Mouse (Mus musculus) spleen, postnatal 36 days (tissue): Measurements from ENCODE around the gene Colgalt1.

Source experiments
- DNase-seq, 2 experiments: peaks; one replicate each; pipeline ENCODE4 v3.0.0; 2022; ENCODE audit warnings: low spot score in 2 of 2, mixed read lengths in 1 of 2

Colgalt1 gene

DNA sequence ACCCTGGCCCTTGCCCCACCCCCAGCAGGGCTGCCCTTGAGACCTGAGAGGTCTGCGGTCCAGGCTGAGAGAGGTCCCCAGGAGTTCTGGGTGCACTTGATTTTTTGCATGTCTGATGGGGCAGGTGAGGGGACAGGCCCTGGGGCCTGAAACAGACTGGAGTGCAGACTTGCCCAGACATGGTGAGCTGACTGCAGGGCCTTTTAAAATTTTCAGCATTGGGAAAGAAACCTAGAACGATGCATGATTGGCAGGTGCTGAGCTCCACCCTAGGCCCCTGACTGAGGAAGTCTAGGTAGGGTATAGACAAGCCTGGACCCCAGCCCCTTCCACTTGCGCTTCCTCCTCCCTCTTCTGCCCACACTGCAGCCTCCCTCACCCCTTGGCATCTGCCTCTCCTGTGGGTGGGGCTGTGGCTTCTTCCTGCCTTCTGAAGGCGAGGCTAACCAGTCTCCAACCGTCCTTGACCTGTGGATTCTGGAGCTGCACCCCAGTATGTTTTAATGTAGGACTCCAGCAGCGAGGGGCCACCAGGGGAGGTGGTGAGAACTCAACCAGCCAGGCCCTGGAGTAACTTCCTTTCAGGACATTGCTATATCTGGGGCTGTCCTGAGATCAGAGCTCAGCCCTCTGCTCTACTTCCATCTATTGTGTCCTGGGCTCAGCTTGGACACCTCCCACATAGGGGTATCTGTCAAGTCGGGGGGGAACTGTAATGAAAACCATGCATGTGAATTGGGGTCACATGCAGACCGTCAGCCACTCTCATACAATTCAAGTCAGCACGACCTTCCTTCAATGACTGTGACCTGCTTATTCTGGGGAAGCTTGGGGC lies 16.7 kb downstream of the Colgalt1 start:
- no peak for DNase-seq

DNA sequence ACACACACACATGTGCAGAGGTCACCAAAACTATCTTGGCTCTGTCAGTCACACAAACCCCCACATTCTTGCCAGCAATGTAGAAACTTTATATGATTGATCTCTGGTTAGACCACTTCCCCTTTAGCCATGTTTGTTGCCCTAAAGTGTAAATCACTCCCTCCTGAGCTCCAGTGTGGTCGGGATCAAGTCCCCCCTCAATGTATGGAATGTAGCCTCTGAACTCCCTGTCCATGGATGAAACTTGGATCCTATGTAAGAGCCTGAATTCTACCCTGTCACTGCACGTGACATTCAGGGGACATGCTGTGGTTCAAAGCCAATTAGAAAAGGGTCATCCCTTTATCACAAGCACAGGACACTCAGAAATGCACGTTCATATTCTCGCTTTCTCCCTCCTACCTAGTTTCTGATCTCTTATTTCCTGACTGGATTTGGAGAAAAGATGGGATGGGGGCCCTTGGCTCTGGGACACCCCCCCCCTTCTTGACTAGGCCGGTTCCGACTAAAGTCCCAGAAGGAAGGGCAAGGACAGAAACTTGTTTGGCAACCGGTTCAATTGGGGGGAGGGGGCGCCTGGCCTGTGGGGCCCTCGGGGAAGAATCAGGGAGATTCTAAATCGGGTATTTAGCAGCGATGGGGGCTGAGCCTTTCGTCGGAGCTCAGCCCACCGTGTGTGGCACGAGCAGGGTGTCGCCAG lies 17.7 kb downstream of the Colgalt1 start:
- DNase-seq: no peak

DNA sequence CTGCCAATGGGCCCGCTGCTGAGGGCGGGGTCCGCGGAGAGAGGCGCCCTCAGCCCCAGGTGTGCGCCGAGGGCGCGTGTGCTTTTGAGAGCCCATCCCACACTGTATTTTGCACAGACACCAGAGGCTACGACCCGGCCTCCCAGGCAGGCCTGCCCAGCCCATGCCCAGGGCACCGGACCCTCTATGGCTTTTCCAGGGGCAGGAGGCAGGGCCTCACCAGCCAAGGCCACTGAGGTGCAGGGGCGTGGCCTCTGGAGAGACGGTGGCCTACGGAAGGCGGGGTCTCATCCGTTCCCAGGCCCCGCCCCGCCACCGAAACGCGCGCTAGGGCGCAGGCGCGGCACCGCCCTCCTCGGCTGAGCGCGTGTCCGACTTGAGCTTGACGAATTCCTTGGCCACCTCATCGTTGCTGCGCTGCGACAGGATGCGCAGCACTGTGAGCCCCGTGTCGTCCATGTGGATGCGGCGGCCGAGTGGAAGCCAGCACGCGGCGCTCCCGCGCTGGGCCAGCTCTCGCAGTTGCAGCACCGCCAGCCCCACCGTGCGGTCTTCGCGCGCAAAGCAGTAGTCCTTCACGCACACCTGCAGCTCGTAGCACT lies 18.4 kb downstream of the Colgalt1 start:
- DNase-seq: peak; percentile 91 to 92

DNA sequence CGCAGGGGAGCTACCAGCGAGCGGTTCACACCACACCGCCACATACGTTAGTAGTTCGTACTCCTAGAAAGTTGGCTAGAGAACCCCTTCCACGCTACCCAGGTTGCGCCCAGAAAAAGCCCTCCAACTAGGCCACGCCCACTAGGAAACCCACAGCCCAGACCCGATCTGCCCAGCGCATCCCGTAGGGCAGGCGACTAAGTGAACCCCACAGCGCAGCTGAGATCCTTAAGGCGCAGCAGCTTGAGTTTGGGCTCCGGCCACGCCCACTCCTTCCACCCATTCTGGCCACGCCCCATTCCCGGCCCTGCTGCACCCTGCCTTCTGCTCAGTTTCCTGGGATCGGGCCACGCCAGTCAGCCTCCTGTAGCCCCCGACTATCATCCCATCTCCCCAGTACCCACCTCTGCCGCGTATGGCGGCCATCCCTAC lies 19.0 kb downstream of the Colgalt1 start:
- peak; percentile 40 to 60 for DNase-seq

DNA sequence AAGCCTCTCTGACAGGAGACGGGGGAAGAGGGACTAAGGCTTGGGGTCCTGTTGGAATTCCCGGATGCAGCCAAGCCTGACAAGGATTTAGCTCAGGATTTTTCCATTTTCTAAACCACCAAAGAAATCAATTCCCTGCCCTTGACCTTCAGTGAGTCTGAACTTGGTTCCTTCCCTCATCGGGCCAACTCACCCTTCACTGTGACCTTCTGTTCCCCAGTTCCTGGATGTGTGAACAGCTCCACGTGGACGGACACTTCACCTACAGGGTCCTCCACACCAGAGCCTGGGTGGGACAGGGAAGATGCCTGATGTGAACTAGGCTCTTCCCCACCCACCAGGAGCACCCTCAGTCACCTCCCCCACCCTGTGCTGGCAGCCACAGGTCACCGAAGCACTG lies 20.0 kb downstream of the Colgalt1 start:
- DNase-seq: no peak

DNA sequence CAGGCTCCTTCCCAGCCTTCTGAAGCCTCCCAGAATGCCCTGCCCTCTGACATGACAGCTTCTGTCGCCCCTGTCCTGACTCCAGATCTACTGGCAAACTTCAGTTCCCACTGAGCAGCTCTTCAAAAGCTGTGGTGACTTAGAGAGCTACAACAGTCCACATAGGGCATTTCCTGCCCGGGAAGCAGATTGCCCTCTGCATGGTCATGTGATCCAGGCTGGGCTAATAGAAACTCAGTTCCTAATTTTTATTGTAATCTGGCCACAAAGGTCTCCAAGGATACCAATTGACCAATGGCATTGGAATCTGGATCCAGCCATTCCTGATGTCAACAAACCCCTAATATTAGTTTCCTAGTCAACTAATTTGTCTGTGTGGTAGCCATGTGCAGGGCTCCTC lies 21.1 kb downstream of the Colgalt1 start:
- DNase-seq: no peak

DNA sequence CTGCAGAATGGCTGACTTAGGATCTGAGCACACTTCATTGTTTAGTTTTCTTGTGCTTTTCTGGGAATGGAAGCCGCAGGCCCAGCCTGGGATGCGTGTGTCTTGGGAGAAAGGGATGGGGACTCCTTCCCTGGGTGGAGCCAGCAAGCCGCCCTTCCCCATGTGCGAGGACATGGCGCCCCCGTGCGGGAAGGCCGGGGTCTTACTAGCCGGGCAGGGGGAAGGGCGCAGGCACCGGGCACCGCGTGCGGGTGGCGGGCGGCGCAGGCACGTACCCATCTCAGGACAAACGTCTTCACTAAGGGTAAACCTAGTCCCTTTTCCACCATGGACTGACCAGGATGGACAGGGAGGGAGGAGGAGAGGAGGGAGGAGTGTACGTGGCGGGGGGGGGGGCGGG lies 22.4 kb downstream of the Colgalt1 start:
- DNase-seq: peak; percentile 73 to 74

DNA sequence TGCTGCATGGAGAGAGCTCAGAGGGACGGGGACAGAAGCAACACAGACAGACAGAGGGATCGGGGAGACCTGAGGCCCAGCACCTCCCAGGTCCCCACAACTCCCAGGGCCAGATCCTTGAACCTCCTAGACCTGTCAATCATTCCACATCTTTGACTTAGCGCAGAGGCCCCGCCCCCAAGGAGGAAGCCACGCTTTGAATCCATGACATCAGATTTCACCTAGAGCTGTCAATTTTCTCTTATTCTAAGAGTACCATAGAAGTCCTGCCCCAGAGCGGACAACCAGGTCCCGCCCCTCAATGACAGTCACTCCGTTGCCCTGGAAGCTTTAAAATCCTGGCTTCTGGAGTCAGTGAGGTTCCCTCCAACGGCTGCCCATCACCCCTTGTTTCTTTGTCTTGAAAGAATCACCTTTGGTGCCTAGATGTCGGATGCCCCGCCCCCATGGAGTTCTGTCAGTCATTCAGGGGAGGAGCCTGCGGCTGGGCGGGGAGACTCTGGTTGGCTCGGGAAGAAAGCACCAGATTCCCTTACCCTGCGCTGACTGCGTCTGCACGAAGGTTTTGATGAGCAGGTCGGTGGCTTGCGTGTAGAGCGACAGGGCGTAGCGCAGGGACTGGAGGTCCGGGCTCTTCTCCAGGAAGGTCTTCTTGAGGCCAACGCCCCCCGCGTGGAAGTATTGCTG lies 23.3 kb downstream of the Colgalt1 start:
- peak; percentile 61 to 65 for DNase-seq

DNA sequence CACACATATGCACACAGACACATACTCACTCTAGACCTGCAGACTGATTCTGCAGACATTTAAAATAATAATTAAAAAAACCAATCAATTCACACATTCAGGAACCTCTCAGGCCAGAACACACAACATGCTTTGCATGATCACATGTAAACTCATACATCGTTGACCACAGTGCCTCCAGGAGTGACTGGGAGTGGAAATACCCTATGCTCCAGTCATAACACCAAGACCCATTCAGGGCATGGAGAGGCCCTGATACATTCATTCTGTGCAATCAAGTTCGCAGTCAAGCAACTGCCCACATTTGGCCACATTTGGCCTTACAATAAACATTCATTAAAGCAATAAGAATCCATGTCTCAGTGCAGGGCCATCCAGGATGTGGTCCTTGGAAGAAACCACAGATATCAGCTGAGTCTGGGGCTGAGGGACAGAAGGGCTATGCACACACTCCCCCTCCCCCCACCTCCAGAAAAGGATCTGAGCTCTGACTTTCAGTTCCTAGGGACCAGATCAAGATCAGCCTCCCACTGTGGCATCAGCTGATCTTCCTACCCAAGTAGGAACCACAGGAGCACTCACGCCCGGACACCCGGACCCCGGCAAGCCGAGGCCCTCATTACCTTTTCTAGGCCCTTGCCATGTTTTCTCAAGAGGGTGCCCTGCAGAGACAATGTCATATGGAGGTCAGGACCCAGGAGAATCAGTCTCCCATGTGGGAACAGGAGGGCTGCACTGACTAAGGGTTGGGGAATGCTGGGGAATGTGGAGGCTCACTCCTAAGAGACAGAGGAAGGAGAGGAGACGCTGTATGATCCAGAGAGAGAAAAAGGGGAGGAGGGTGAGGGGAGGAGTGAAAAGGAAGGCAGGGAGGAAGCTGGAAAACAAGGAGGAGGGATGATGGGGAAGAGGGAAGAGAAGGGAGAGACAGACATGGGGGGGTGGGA lies 26.6 kb downstream of the Colgalt1 start:
- no peak for DNase-seq

DNA sequence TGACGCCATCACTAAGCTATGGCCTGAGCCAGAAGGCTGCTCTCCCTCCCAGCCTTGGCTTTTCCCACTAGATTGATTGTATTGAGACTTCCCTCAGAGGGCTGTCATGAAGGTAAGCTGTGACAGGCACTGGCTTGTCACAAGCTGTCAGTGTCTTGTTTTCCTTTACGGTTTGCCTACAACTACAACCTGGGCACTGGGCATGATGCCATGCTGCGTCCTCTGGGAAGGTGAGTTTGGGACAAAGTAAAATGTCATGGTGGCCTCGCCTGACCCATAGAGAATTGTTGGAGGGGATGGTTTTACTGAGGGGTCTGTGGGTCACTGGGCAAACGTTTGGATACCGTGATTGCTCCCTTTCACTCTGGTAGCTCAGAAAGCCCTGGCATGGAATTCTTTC lies 27.5 kb downstream of the Colgalt1 start:
- no peak for DNase-seq

DNA sequence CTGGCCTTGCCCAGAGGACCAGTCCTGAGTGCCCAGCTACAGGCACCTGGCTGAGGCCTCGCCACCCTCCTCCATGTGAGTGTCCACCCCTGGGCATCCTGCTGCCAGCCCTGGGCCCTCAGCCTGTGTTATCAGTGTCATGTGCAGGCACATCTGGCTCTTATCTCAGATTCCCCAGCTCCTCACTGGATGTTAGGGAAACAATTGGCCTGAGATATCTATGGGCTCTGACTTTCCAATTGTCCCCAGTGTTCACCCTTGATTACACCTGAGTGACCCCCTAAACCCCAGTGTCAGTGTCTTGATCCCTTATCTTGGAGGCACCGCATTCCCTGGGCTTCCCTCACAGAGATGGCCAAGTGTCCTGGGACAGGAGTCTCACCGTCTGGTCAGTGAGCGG lies 28.5 kb downstream of the Colgalt1 start:
- DNase-seq: no peak

DNA sequence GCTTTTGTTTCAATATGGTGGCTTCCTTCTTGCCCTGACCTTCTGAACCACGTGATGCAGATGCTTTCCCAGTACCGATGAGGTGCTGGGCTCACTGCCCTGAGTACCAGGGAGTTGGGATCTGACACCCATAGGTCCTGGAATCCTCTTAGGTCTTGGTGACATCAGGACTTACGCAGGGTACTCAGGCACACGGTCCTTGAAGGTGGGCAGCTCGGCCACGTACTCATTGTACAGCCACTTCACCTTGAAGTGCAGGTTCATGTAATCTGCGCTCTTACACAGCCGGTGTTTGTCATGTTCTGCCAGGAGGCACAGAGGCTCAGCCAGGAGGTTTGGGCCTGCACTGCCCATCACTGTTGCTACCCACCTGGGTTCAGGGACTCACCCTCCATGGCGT lies 34.7 kb downstream of the Colgalt1 start:
- DNase-seq: no peak

DNA sequence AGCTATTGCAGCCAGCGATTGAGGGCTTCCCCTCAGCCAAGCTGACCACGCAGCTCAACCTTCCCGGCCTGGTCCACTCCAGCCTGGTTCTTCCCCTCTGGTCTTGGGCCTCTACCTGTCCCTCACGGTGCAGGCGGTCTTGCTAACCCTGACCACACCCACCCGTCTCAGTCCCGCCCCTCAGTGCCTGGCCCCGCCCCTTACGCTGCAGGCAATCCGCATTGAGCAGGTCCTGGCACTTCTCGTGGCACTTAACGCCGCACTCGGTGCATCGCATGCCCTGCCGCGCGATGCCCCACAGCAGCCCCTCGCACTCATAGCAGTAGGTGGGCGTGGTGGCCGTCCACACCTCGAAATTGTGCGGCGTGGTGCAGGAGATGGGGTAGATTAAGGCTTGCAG lies 43.8 kb downstream of the Colgalt1 start:
- DNase-seq: no peak

DNA sequence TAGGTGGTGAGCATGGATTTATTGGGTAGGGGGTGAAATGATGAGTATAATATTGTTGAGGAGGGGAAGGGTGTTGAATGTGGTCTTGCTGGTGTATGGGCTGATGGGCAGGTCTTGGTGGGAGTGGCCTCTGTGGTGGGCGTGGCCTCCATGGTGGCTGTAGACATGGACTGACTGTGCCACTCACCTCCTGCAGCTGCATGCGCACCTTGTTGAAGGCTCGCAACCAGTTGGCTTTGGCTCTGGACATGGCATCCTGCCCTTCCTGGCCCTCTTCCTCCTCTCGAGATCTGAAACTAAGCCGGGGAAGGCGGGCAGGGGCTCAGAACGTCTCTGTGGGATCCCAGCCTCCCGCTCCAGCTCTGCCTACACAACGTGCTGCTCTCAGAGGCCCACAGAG lies 47.0 kb downstream of the Colgalt1 start:
- no peak for DNase-seq

DNA sequence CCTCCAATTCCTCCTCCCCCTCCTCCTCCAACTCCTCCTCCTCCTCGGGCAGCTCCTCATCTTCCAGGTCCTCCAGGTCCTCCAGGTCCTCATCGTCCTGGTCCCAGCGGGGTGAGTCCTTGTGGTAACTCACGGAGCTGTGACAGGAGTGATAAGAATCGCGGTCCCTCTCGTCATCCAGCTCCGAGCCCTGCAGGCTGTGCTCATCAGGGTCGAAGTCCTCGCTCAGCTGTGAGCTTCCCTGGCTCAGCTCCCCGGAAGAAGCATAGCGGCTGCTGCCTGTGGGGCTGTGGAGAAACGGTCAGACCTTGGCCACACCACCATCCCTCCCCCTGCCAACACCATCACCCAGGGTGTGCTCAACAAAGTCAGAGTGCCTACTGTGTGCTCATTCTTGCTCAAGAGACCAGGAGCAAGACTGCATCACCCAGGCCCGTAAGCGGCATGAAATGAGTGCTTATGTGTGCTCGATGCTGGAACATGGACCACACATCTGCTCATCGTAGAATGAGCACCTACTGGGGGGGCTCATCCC lies 47.8 kb downstream of the Colgalt1 start:
- DNase-seq: no peak

DNA sequence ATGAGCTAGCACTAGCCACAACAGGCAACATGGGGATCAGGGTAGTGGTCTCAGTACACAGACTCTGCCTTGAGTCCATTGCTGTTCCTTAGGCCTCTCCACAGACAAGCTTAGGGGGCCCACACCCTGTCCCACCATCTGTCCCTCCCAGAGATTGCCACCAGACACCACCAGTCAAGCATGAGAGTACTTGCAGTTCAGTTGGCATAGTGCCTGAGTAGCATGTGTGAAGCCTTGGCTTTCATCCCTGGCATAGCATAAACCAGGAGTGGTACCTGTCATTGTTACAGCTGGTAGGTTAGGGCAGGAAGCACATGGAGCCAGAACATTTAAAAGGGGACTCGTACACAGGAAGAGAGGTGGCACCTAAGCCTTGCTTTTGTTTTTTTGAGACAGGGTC lies 49.0 kb downstream of the Colgalt1 start:
- no peak for DNase-seq

DNA sequence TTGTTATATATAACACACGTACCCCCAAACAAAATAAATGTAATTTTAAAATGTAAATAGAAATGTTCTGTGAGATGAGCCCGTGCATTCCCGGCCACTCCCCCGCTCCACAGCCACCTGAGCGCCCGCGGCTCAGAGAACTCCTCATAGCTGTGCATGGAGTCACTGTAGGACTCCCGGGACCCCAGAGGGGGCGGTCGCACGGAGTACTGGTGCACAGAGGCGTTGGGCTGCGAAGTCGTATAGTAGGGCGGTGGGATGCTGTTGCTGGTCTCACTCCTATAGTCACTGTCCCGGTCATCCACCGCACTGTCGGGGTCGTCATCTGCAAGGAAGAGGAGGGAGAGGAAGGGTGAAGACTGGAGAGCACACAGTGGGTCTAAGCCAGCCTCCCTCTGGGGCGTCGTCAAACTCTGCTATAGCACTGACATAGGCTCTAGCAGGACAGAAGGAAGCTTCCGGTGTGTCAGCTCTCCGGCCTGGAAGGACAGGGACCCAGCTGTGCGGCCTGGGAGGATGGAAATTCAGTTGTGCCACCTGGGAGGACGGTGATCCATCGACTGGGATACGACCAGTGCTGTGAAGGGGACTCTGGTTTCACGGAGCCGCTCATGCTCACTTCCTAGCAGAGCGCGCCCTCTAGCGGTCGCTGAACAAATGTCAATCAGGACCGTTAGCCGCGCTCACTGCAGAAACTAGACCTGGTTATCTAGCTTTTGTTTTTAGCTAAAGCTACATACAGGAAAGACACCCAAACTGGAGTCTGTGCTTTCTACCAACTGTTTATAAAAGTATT lies 49.7 kb downstream of the Colgalt1 start:
- DNase-seq: peak; percentile 68 to 76

DNA sequence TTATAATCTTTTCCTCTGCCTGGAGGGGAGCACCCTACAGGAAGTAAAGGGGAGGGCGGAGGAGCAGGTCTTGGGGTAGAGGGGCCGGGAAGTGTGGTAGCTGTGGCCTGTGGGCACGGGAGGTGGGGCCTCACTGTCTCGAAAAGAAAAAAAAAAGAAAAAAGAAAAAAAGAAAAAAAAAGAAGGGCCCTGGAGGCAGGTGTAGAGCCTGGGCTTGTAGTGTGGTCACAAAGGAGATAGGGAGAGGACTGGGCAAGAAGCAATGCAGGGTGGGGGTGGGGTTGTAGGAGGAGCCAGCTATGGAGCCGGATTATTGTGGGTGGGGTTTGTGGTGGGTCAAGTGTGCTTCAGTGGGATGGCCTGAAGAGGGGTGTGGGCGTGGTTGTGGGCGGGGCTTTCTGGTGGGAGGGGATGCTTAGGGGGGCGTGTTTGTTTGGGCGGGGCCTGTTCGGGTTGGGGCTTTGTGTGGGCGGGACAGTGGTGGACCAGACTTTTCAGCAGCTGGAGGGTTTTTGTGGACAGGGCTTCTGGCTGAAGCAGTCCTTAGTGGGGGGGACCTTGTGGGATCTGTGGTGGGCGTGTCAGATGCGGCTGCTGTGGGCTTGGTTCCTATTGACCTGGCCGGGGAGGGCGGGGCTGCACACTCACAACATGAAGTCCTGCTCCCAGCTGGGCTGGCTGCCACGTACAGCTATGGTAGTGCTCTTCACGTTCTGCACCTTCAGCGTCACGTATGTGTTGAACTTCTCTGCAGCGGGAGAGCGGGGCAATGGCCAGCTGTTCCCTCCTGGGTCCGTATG lies 54.7 kb downstream of the Colgalt1 start:
- peak; percentile 53 to 64 for DNase-seq

DNA sequence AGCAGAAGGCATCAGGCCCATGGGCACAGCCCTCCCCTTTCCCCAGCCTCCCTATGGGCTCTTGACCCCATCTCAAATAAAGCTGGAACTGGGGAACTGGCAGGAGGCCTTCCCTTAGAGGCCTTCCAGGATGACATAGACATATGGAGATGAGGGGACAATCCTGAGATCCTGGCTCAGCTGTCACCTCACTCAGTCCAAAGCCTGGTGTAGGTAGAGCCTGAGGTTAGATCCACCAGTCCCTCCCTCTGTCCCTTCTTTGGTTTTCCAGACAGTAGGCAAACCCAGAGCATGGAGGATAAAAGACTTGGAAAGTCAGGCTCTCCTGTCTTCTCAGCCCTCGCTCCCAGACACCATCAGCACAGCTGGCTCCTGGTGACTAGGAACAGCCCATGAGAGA lies 56.1 kb downstream of the Colgalt1 start:
- no peak for DNase-seq
